Mouse (Mus musculus) forebrain, embryonic 11.5 days (tissue): Measurements from ENCODE around the gene Ccin. TPM values are rescaled to one million over a fixed set of nuclear protein-coding genes. Genes with fewer than 3 reads are reported as not detected.

Experiments used
- ATAC-seq: fragments of 200-750 bp; cut with Nextera tagmentation; replicated peaks from 2 replicates; pipeline ENCODE4 v1.8.0; 2017; ENCODE audit warnings: moderate TSS enrichment; ENCODE audit not compliant: low FRiP score
- DNase-seq: peaks from one replicate; pipeline ENCODE4 v3.0.0-alpha.2; 2017; ENCODE audit warnings: low spot score
- H3K27ac ChIP-seq: fragments of 300-500 bp; sonication (generic); 2 replicates; pipeline ENCODE4 v1.5.1; 2014; ENCODE audit warnings: low read depth, low read length
- H3K27me3 ChIP-seq: fragments of 300-500 bp; sonication (generic); 2 replicates; pipeline ENCODE4 v1.6.1; 2014; ENCODE audit warnings: mild to moderate bottlenecking, low read length, mixed read lengths; ENCODE audit not compliant: control insufficient read depth, insufficient read depth
- H3K36me3 ChIP-seq: fragments of 300-500 bp; sonication (generic); 2 replicates; pipeline ENCODE4 v1.6.1; 2014; ENCODE audit warnings: mild to moderate bottlenecking, low read length, moderate library complexity, mixed read lengths; ENCODE audit not compliant: control insufficient read depth, insufficient read depth
- H3K4me1 ChIP-seq: fragments of 300-500 bp; sonication (generic); replicated peaks from 2 replicates; pipeline ENCODE4 v1.6.1; 2014; ENCODE audit warnings: low read length, mixed read lengths; ENCODE audit not compliant: control insufficient read depth, insufficient read depth
- H3K4me2 ChIP-seq: fragments of 300-500 bp; sonication (generic); 2 replicates; pipeline ENCODE4 v1.6.1; 2014; ENCODE audit warnings: low read depth, mild to moderate bottlenecking, low read length, moderate library complexity, mixed read lengths; ENCODE audit not compliant: severe bottlenecking
- H3K4me3 ChIP-seq: fragments of 300-500 bp; sonication (generic); 2 replicates; pipeline ENCODE4 v1.5.1; 2014; ENCODE audit warnings: low read depth, low read length
- H3K9ac ChIP-seq: fragments of 300-500 bp; sonication (generic); 2 replicates; pipeline ENCODE4 v1.6.1; 2014; ENCODE audit warnings: low read length
- H3K9me3 ChIP-seq: fragments of 300-500 bp; sonication (generic); 2 replicates; pipeline ENCODE4 v1.6.1; 2016; ENCODE audit warnings: low read length, mixed read lengths; ENCODE audit not compliant: control insufficient read depth
- WGBS: fragments of 180-500 bp; shearing (Covaris S2); extraction: QIAGEN DNeasy Blood & Tissue Kit; methylation state at CpG from one replicate; pipeline ENCODE4 v1.1.7; 2014; 5-methylcytosine and 5-hydroxymethylcytosine counted together
- polyA plus RNA-seq: library from polyadenylated mRNA; unstranded; fragments of >200 nt; fragmentation: Nextera tagmentation; extraction: Ambion mirVana; gene quantifications from 2 replicates; pipeline ENCODE4 v1.2.1, GENCODE M21; 2014

Ccin gene
- polyA plus RNA-seq, 1 experiment from 2014 or later, result not detected

DNA sequence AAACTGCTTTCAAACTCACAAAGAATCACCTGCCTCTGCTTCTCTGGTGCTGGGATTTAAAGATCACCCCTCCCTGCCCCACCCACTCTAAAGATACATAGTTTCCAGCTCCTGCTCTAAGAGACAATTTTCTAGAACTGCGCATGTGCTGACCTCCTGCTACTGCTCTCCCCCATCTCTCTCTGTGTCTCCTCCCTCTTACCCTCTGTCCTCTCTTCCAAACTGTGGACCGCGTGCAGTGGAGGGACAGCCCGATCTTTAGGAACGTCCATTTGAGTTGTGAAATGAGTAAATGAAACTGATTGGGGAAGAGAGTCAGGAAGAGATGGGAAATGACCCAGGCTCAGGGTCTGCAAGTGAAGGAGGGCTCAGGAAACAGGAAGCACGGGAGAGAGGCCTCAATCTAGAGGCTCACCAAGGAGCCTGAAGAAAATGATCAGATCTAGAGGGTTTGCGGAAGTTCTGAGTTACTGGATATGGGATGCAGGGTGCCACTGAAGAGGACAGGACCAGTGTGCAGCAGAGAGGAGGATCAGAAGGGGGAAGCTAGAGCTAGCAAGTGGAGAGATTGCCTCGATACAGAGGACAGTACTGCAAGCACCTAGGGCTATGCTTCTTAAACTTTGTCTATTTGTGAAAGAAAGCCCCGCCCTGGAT lies 23.6 kb upstream of the Ccin start:
- Histone ChIP-seq H3K4me3 (no peak overlapping the region), H3K9ac (no peak overlapping the region), H3K27ac (no peak overlapping the region), H3K4me2 (no peak overlapping the region), H3K27me3 (peaks cover 12% of the 10 kb centered on the region), H3K9me3 (no peaks in the 10 kb centered on the region), H3K36me3 (no peaks in the 10 kb centered on the region), H3K4me1 (peaks cover 9% of the 10 kb centered on the region; the same call in 1 of the 2 replicates)
- ATAC-seq, result no peak
- no peak for DNase-seq
- 66% methylated on average over 9 of the region's 9 CpGs for WGBS

DNA sequence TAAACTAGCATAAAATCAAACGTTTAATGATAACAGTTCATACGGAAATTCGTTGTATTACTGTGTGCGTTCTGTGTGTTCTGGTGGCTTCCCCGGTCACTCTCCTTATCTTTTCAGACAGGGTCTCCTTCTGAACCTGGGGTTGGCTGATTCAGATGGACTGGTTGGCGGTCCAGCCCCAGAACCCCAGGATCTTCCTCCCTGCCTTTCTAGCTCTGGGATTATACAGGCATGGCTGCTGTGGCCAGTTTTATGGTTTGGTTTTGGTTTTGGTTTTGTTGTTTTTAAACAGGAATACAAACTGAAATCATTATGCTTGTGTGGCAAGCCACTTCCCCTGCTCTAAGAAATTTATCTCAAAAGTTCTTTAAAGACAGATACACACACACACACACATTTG lies 23.1 kb upstream of the Ccin start:
- Histone ChIP-seq H3K9ac (no peak overlapping the region), H3K4me1 (peaks cover 9% of the 10 kb centered on the region; the same call in 1 of the 2 replicates), H3K4me3 (no peak overlapping the region), H3K4me2 (no peak overlapping the region), H3K9me3 (no peaks in the 10 kb centered on the region), H3K27me3 (peaks cover 12% of the 10 kb centered on the region), H3K27ac (no peak overlapping the region), H3K36me3 (no peaks in the 10 kb centered on the region)
- whole genome bisulfite sequencing, result 87% methylated on average over 6 of the region's 6 CpGs
- no peak for DNase-seq
- no peak for ATAC-seq

DNA sequence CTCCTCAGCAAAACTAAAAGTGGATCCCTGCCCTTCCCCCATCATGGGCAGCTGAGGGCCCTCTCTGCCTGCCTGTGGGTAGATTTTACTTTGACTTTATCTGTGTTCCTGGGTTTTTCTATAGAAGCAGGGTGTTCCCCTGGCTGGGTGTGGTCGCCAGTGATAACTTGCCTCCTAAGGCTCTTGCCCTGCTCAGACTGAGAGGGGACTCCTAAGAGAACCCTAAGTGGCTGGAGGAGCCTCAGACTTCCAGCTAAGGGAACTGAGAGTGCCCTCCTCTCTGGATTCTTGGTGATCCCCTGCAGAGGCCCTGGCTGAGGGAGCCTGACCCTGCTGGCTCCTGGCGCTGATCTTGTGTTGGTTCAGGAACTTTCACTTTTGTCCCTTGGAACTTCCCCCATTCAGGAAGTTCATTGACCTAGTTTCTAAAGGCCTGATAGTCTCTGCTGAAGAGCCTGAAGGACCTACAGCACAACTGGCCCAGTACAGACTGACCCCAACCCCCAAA lies 18.9 kb upstream of the Ccin start:
- Histone ChIP-seq H3K9ac (no peak overlapping the region), H3K36me3 (no peaks in the 10 kb centered on the region), H3K27me3 (peaks cover 2% of the 10 kb centered on the region; the same call in 1 of the 2 replicates), H3K9me3 (no peaks in the 10 kb centered on the region), H3K4me2 (no peak overlapping the region), H3K4me1 (peaks cover 3% of the 10 kb centered on the region; the same call in 1 of the 2 replicates), H3K4me3 (no peak overlapping the region), H3K27ac (no peak overlapping the region)
- WGBS, result 48% methylated on average over 2 of the region's 2 CpGs
- DNase-seq (no peak), ATAC-seq (no peak)

DNA sequence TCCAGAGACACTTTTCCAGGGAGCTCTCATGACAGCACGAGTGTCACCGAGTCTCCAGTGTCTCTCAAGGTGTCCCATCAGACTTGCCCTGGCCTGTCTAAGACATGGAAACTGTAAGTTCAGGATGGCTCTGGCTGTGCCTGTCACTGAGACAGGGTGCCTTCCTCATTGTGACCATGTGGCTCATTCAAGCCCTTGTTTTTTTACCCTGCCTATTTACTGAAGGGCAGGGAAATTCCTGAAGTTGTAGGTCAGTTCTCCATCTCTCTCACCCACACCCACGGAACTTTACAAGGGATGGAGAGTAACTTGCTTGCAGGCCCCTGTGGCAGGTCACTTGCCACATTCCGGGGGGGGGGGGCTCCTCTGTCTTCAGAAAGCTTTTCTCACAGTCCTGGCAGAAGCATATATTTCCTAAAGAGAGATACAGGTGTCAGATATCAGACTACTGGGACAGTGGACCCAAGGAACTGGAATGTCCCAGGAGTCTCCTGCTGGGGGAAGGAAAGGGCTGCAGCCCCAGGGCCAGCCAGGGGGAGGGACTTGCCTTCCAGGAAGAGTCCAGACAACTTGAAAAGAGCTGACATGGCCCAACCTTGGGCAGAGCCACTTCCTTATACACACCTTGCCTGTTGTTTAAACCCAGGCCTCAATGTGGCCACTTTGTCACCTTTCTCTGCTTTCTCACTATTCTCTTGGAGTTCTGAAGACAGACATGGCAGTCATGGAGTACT lies 18.2 kb upstream of the Ccin start:
- peaks cover 3% of the 10 kb centered on the region; the same call in 1 of the 2 replicates for H3K4me1 ChIP-seq
- H3K27ac ChIP-seq, result no peak overlapping the region
- H3K9ac ChIP-seq, result no peak overlapping the region
- no peak overlapping the region for H3K4me2 ChIP-seq
- no peaks in the 10 kb centered on the region for H3K36me3 ChIP-seq
- H3K4me3 ChIP-seq, result no peak overlapping the region
- no peak for ATAC-seq
- no peak for DNase-seq
- 55% methylated on average over 4 of the region's 4 CpGs for WGBS
- H3K9me3 ChIP-seq, result no peaks in the 10 kb centered on the region
- H3K27me3 ChIP-seq, result no peaks in the 10 kb centered on the region

DNA sequence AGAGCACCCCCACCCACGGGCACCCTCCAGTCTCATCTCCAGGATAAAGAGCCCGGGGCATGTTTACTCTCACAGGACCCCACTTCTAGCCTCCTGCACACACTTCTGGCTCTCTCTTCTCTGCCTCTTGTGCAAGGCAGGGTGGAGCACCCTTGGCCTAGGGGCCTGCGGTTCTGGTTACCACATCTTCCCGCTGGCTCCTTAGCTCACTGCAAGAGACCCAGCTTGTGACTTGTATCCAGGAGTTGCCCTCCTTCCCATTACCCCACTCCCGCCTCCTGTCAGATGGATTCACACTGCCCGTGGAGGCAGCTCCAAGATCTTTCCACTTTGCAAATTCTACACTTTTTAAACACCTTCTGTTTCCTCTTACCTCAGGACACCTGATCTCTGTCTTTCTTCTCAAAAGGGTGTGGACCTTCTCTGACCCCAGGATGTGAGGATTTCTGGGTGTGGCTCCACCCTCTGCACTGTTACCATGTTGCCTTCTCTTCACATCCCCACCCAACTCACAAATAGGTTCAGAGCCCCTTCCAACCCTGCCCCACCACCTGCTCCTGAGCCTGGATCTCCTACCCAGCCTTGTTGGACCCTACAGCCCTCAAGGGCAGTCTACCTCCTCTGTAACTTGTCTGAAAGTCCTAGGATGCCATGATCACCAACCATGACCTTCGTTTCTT lies 17.3 kb upstream of the Ccin start:
- Histone ChIP-seq H3K4me1 (peaks cover 3% of the 10 kb centered on the region; the same call in 1 of the 2 replicates), H3K4me3 (no peak overlapping the region), H3K27me3 (no peaks in the 10 kb centered on the region), H3K36me3 (no peaks in the 10 kb centered on the region), H3K27ac (no peak overlapping the region), H3K4me2 (no peak overlapping the region), H3K9ac (no peak overlapping the region), H3K9me3 (no peaks in the 10 kb centered on the region)
- WGBS, result 82% methylated on average over 7 of the region's 7 CpGs
- no peak for ATAC-seq
- DNase-seq, result no peak

DNA sequence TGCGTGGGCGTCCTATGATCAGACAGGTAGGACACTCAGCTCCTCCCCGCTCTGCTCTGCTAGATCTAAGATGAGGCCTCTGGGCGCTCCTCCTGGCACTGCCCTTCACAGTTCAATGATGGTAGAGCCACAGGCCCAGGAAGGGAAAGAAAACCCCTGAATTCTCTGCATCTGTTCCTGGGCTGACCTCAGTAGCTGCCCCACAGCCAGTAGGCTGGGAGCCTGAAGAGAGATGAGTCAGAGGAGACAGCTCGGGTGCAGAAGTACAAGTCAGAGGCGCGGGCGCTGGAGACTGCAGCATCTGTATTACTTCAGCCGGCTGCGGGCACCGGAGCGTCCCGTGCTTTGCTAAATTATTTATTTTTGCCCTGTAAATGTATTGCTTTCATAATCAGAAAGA lies 14.6 kb upstream of the Ccin start:
- Histone ChIP-seq H3K4me2 (no peak overlapping the region), H3K9me3 (no peaks in the 10 kb centered on the region), H3K9ac (no peak overlapping the region), H3K4me3 (no peak overlapping the region), H3K27ac (no peak overlapping the region), H3K36me3 (no peaks in the 10 kb centered on the region), H3K4me1 (peaks cover 10% of the 10 kb centered on the region), H3K27me3 (no peaks in the 10 kb centered on the region)
- ATAC-seq (no peak), DNase-seq (no peak)
- 47% methylated on average over 13 of the region's 13 CpGs for WGBS

DNA sequence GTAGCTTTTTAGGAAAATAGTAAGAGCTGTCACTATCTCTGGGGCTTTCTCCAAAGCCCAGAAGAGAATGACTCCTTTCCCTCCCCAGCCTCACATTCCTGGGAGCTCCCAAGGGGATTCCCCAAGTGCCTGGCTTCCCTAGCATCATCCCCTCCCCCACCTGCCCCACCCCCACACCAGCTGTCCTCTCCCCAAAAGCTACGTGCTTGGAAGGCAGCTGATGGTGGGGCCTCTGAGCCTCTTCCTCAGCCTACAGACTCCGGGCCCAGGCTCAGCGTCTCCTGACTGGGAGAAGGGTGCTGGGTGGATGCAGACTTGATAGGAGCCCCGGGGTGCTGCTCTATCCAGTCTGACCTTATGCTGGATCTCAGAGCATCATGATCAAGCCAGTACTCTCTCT lies 13.9 kb upstream of the Ccin start:
- Histone ChIP-seq H3K27ac (no peak overlapping the region), H3K27me3 (no peaks in the 10 kb centered on the region), H3K9ac (no peak overlapping the region), H3K4me2 (no peak overlapping the region), H3K4me3 (no peak overlapping the region), H3K36me3 (no peaks in the 10 kb centered on the region), H3K4me1 (peaks cover 8% of the 10 kb centered on the region), H3K9me3 (no peaks in the 10 kb centered on the region)
- DNase-seq (peak; percentile 62), ATAC-seq (peak; percentile 64; the same call in 1 of the 2 replicates)
- WGBS, result 5% methylated on average over 4 of the region's 4 CpGs

DNA sequence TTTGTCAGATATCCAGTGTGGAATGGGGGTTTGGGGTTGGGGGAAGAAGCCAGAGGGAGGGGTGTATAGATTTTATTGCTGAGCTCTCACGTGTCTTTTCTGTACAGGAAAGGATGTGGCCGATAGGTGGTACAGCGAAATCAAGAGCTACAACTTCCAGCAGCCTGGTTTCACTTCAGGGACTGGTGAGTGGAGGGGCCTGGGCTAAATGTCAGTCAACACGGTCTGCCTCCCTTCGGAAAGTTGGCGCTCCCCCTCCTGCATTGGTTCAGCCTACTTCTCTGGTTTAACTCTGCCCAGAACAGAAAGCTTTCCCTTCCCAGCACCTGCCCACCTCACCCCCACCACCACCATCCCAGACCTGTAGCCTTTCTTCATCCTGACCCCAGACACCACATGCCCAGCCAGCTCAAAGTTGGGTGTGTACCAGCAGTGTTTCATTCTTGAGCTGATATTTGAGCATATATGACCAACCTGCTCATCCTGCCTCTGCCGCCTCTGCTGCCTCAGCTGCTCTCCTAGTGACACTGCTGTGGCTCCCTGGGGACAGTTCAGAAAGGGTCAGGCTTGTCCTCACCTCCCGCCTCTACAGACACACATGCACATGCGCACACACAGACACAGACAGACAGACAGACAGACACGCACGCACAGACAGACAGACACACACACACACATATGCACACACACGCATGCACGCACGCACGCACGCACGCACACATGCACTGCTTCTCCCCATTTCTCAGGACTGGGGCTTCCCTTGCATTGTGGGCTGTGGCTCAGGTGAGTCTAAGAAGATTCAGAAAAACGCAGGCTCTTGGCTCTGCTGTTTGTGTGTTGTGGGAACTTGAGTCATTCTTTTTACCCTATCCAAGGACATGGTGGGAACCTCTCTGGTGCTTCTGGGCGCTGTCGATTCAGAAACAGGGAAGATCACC lies 12.6 kb upstream of the Ccin start:
- Histone ChIP-seq H3K9ac (no peak overlapping the region), H3K36me3 (no peaks in the 10 kb centered on the region), H3K27ac (no peak overlapping the region), H3K4me3 (no peak overlapping the region), H3K4me2 (no peak overlapping the region), H3K9me3 (no peaks in the 10 kb centered on the region), H3K27me3 (no peaks in the 10 kb centered on the region), H3K4me1 (peaks cover 7% of the 10 kb centered on the region)
- 82% methylated on average over 20 of the region's 20 CpGs for WGBS
- DNase-seq (no peak), ATAC-seq (no peak)
